Mouse (Mus musculus): ENCODE measurements at regions not wholly inside any gene's neighbourhood (a gene's known extent, or its start where the extent isn't known, plus 50 kb on each side); places are given as distances from the start of the nearest gene placed in this dataset.
"Not testable (repeated sequence)": the region's sequence is repeated elsewhere in the genome, so short reads cannot be mapped to it uniquely, and the experiment has no call there.

GRCm38 (mm10) chr13:99128979-99129378, 55.6 kb upstream of the Zfp366 start:
- Histone ChIP-seq H3K9me3 (ENCODE audit: control insufficient read depth, low read length) (no peaks in the 10 kb centered on the region), H3K4me3 (replicated peaks; ENCODE audit: low read length) (no peak overlapping the region), H3K27me3 (ENCODE audit: control insufficient read depth, insufficient read depth, low read length) (no peaks in the 10 kb centered on the region), H3K4me2 (replicated peaks; ENCODE audit: low read depth, low read length, severe bottlenecking) (no peak overlapping the region), H3K36me3 (ENCODE audit: control insufficient read depth, insufficient read depth, low read length) (no peaks in the 10 kb centered on the region), H3K27ac (replicated peaks; ENCODE audit: low read depth, low read length) (no peak overlapping the region), H3K4me1 (ENCODE audit: control insufficient read depth, insufficient read depth, low read length) (peaks cover 20% of the 10 kb centered on the region), H3K9ac (ENCODE audit: low read depth, low read length, severe bottlenecking) (no peak overlapping the region)
- ATAC-seq (ENCODE audit: low FRiP score, low read depth) (no peak), DNase-seq (ENCODE audit: low spot score) (peak; percentile 38)
- TF ChIP-seq POLR2A (IDR thresholded peaks at IDR 0.05; ENCODE audit: borderline replicate concordance, extremely low read depth, insufficient read depth, insufficient read length) = no peak
- 30% methylated on average over 2 of the region's 2 CpGs for WGBS

- WGBS = 23% methylated on average over 5 of the region's 5 CpGs
- peak; percentile 63 for ATAC-seq (ENCODE audit: low FRiP score, low read depth)
- Histone ChIP-seq H3K9me3 (ENCODE audit: control insufficient read depth, low read length) (no peaks in the 10 kb centered on the region), H3K27me3 (ENCODE audit: control insufficient read depth, insufficient read depth, low read length) (no peaks in the 10 kb centered on the region), H3K9ac (ENCODE audit: low read depth, low read length, severe bottlenecking) (no peak overlapping the region), H3K4me2 (replicated peaks; ENCODE audit: low read depth, low read length, severe bottlenecking) (no peak overlapping the region), H3K27ac (replicated peaks; ENCODE audit: low read depth, low read length) (0 out of 2 replicates have a peak overlapping the region, but pooled peaks have one; percentile 2), H3K4me1 (ENCODE audit: control insufficient read depth, insufficient read depth, low read length) (peaks cover 26% of the 10 kb centered on the region), H3K4me3 (replicated peaks; ENCODE audit: low read length) (no peak overlapping the region), H3K36me3 (ENCODE audit: control insufficient read depth, insufficient read depth, low read length) (no peaks in the 10 kb centered on the region)
- peak; percentile 42 for DNase-seq (ENCODE audit: low spot score)
- TF ChIP-seq POLR2A (IDR thresholded peaks at IDR 0.05; ENCODE audit: borderline replicate concordance, extremely low read depth, insufficient read depth, insufficient read length) = no peak
Measured at GRCm38 (mm10) chr13:99128284-99128691, 56.3 kb upstream of the Zfp366 start.

GRCm38 (mm10) chr13:99127716-99128115, 56.9 kb upstream of the Zfp366 start:
- ATAC-seq (ENCODE audit: low FRiP score, low read depth) (no peak), DNase-seq (ENCODE audit: low spot score) (no peak)
- Histone ChIP-seq H3K4me1 (ENCODE audit: control insufficient read depth, insufficient read depth, low read length) (peaks cover 26% of the 10 kb centered on the region), H3K4me2 (replicated peaks; ENCODE audit: low read depth, low read length, severe bottlenecking) (no peak overlapping the region), H3K9ac (ENCODE audit: low read depth, low read length, severe bottlenecking) (no peak overlapping the region), H3K4me3 (replicated peaks; ENCODE audit: low read length) (no peak overlapping the region), H3K36me3 (ENCODE audit: control insufficient read depth, insufficient read depth, low read length) (no peaks in the 10 kb centered on the region), H3K27me3 (ENCODE audit: control insufficient read depth, insufficient read depth, low read length) (no peaks in the 10 kb centered on the region), H3K27ac (replicated peaks; ENCODE audit: low read depth, low read length) (0 out of 2 replicates have a peak overlapping the region, but pooled peaks have one; percentile 2), H3K9me3 (ENCODE audit: control insufficient read depth, low read length) (no peaks in the 10 kb centered on the region)
- 83% methylated on average over 5 of the region's 5 CpGs for WGBS
- TF ChIP-seq POLR2A (IDR thresholded peaks at IDR 0.05; ENCODE audit: borderline replicate concordance, extremely low read depth, insufficient read depth, insufficient read length) = no peak

GRCm38 (mm10) chr13:99126971-99127370, 57.7 kb upstream of the Zfp366 start:
- H3K9ac ChIP-seq (ENCODE audit: low read depth, low read length, severe bottlenecking); H3K27me3 ChIP-seq (ENCODE audit: control insufficient read depth, insufficient read depth, low read length); H3K4me2 ChIP-seq (replicated peaks; ENCODE audit: low read depth, low read length, severe bottlenecking); H3K36me3 ChIP-seq (ENCODE audit: control insufficient read depth, insufficient read depth, low read length); H3K9me3 ChIP-seq (ENCODE audit: control insufficient read depth, low read length); H3K27ac ChIP-seq (replicated peaks; ENCODE audit: low read depth, low read length); DNase-seq (ENCODE audit: low spot score); ATAC-seq (ENCODE audit: low FRiP score, low read depth); H3K4me3 ChIP-seq (replicated peaks; ENCODE audit: low read length): not testable (repeated sequence)
- H3K4me1 ChIP-seq (ENCODE audit: control insufficient read depth, insufficient read depth, low read length) = peaks cover 26% of the 10 kb centered on the region
- WGBS = 90% methylated on average over 10 of the region's 10 CpGs

- ATAC-seq (ENCODE audit: low FRiP score, low read depth) = no peak
- 82% methylated on average over 8 of the region's 8 CpGs for WGBS
- Histone ChIP-seq H3K4me1 (ENCODE audit: control insufficient read depth, insufficient read depth, low read length) (peaks cover 26% of the 10 kb centered on the region), H3K27ac (replicated peaks; ENCODE audit: low read depth, low read length) (no peak overlapping the region), H3K27me3 (ENCODE audit: control insufficient read depth, insufficient read depth, low read length) (no peaks in the 10 kb centered on the region), H3K9me3 (ENCODE audit: control insufficient read depth, low read length) (no peaks in the 10 kb centered on the region), H3K4me2 (replicated peaks; ENCODE audit: low read depth, low read length, severe bottlenecking) (no peak overlapping the region), H3K36me3 (ENCODE audit: control insufficient read depth, insufficient read depth, low read length) (no peaks in the 10 kb centered on the region), H3K9ac (ENCODE audit: low read depth, low read length, severe bottlenecking) (no peak overlapping the region), H3K4me3 (replicated peaks; ENCODE audit: low read length) (no peak overlapping the region)
- no peak for DNase-seq (ENCODE audit: low spot score)
- no peak for TF ChIP-seq POLR2A (IDR thresholded peaks at IDR 0.05; ENCODE audit: borderline replicate concordance, extremely low read depth, insufficient read depth, insufficient read length)
Measured at GRCm38 (mm10) chr13:99126538-99126937, 58.1 kb upstream of the Zfp366 start.

- Histone ChIP-seq H3K4me1 (ENCODE audit: control insufficient read depth, insufficient read depth, low read length) (peaks cover 26% of the 10 kb centered on the region), H3K9me3 (ENCODE audit: control insufficient read depth, low read length) (no peaks in the 10 kb centered on the region), H3K36me3 (ENCODE audit: control insufficient read depth, insufficient read depth, low read length) (no peaks in the 10 kb centered on the region), H3K27me3 (ENCODE audit: control insufficient read depth, insufficient read depth, low read length) (no peaks in the 10 kb centered on the region), H3K4me2 (replicated peaks; ENCODE audit: low read depth, low read length, severe bottlenecking) (no peak overlapping the region), H3K9ac (ENCODE audit: low read depth, low read length, severe bottlenecking) (no peak overlapping the region), H3K27ac (replicated peaks; ENCODE audit: low read depth, low read length) (no peak overlapping the region), H3K4me3 (replicated peaks; ENCODE audit: low read length) (no peak overlapping the region)
- DNase-seq (ENCODE audit: low spot score) (no peak), ATAC-seq (ENCODE audit: low FRiP score, low read depth) (no peak)
- no peak for TF ChIP-seq POLR2A (IDR thresholded peaks at IDR 0.05; ENCODE audit: borderline replicate concordance, extremely low read depth, insufficient read depth, insufficient read length)
- 52% methylated on average over 1 of the region's 1 CpGs for WGBS
Measured at GRCm38 (mm10) chr13:99125946-99126345, 58.7 kb upstream of the Zfp366 start.
